Mouse (Mus musculus) left cerebral cortex, adult 2 months (tissue): ENCODE measurements at regions not wholly inside any gene's neighbourhood (a gene's known extent, or its start where the extent isn't known, plus 50 kb on each side); places are given as distances from the start of the nearest gene placed in this dataset.

Experiments
- DNase-seq, 2 experiments: peaks; one replicate each; pipeline ENCODE4 v3.0.0; 2021 to 2022; ENCODE audit warnings: low spot score in 2 of 2, mixed read lengths in 1 of 2; ENCODE audit errors: extremely low spot score in 1 of 2
- H3K27ac ChIP-seq: fragments of 200-600 bp; 2 replicates; pipeline ENCODE4 v1.8.1; 2022
- H3K4me3 ChIP-seq: fragments of 200-600 bp; 2 replicates; pipeline ENCODE4 v1.8.1; 2022
- CTCF ChIP-seq: fragments of 200-600 bp; IDR thresholded peaks from 2 replicates; pipeline ENCODE4 v1.8.1; 2022; ENCODE audit warnings: antibody characterized with exemption, mild to moderate bottlenecking, moderate library complexity
- intact Hi-C: fragments of 180-260 bp; cut with DNase I; formaldehyde crosslinking; loops from one replicate; pipeline ENCODE4 v1.15.1; 2025

GRCm38 (mm10) chr14:72146381-72146780 lies 345.3 kb downstream of the Gm9195 start:
- intact Hi-C loops = no loop called here
- no peak overlapping the region for H3K4me3 ChIP-seq
- no peak for TF ChIP-seq CTCF
- no peak for DNase-seq
- no peak overlapping the region for H3K27ac ChIP-seq

GRCm38 (mm10) chr14:72142883-72143487 lies 348.7 kb downstream of the Gm9195 start:
- peak in 1 of 2 experiments; percentile 12 for DNase-seq
- no peak overlapping the region for H3K27ac ChIP-seq
- H3K4me3 ChIP-seq = no peak overlapping the region
- TF ChIP-seq CTCF = no peak
- intact Hi-C loops = no loop called here

DNA sequence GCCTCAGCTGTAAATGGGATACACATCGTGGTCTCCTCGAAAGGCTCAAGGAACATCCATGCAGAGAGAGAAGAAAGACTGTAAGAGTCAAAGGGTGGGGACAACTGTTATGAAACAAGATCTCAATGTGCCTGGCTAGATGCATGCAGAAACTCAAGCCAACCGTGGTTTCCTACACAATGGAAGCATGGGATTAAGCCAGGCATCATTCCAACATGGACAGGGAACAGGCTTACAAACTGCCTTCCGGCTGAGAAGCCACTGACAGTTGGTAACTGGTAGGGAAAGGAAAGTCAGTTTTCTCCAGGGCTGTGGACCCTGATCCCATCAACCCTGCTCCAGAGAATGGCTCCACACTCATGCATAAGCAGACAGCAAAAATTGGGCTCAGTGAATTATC lies 350.5 kb downstream of the Gm9195 start:
- TF ChIP-seq CTCF = no peak
- no peak for DNase-seq
- intact Hi-C loops = no loop called here
- no peak overlapping the region for H3K4me3 ChIP-seq
- H3K27ac ChIP-seq = no peak overlapping the region

DNA sequence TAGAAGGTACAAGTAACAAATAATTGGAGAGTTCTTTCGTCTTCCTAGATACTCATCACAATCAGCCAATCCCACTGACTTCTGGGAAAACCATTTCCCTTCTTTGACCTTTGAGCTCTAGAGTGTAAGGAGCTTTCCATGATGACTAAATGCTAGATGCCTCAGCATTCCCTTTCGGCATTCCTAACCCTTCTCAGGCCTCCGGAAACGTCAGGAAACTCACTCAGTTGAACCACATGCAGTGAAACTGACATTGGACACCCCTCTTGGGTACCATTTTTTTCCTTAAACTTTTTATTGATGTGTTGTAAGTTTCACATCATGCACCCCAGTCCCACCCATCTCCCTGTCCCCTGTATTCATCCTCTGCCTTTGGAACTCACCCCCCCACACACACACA lies 361.5 kb downstream of the Gm9195 start:
- Histone ChIP-seq H3K27ac (no peak overlapping the region), H3K4me3 (no peak overlapping the region)
- DNase-seq = no peak
- intact Hi-C loops = no loop called here
- TF ChIP-seq CTCF = no peak

- no peak overlapping the region for H3K27ac ChIP-seq
- no peak for DNase-seq
- TF ChIP-seq CTCF = no peak
- intact Hi-C loops = no loop called here
- H3K4me3 ChIP-seq = no peak overlapping the region
Measured at GRCm38 (mm10) chr14:72121786-72122185, 369.9 kb downstream of the Gm9195 start.

- H3K4me3 ChIP-seq = no peak overlapping the region
- TF ChIP-seq CTCF = no peak
- H3K27ac ChIP-seq = no peak overlapping the region
- no peak for DNase-seq
- intact Hi-C loops = no loop called here
Measured at GRCm38 (mm10) chr14:72121006-72121405, 370.6 kb downstream of the Gm9195 start.

GRCm38 (mm10) chr14:72116842-72117241 lies 374.8 kb downstream of the Gm9195 start:
- DNase-seq = peak in 1 of 2 experiments; percentile 8
- Histone ChIP-seq H3K4me3 (no peak overlapping the region), H3K27ac (no peak overlapping the region)
- intact Hi-C loops = no loop called here
- TF ChIP-seq CTCF = no peak

DNA sequence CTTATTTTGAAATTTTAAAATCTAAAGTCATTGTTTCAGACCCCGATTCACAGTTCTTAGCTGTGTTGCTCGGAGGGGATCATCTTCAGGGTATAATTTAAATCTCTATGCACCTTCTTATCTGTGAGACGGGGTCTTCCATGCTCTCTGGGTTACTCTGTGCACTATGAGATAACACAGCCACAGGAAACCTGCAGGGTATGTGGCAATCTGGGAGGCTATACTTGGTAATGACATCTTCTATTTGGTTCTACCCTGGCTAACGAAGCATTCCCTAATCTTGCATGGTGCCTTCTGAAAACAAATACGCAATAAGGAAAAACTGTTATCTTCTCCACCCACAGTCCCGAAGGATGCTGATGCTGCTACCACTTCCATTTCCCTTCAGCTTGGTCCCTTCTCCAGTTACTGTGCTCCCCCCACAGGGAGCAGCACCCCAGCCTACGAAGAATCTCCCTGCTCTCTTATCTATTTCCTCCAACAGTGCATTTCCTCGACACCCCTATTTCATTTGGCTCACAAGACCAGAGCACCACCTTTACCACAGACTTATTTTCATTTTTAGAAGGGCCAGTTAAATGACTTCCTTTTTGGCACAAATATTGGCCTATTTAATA lies 378.2 kb downstream of the Gm9195 start:
- no peak for TF ChIP-seq CTCF
- intact Hi-C loops = no loop called here
- DNase-seq = no peak
- no peak overlapping the region for H3K4me3 ChIP-seq
- no peak overlapping the region for H3K27ac ChIP-seq

- Histone ChIP-seq H3K4me3 (no peak overlapping the region), H3K27ac (no peak overlapping the region)
- no peak for TF ChIP-seq CTCF
- no peak for DNase-seq
- intact Hi-C loops = no loop called here
Measured at GRCm38 (mm10) chr14:72110689-72111088, 380.9 kb downstream of the Gm9195 start.

DNA sequence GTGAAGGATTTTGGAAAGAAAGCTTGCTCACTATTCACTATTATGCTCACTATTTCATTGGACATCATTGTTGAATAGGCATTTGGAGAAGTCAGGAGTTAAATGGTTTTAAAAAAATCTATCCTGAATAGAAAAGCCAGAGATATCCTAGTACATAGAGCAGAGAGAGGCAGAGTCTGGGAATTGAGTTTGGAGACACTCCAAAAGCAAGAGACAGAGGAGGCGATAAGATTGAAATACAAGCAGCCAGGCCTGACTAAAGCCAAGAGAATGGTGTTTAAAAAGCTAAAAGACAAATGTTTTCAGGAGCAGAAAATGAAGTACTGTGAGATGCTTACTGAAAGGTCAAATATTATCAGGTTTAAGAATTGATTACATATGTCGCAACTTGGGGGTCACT lies 400.1 kb downstream of the Gm9195 start:
- Histone ChIP-seq H3K4me3 (no peak overlapping the region), H3K27ac (no peak overlapping the region)
- TF ChIP-seq CTCF = no peak
- DNase-seq = no peak
- intact Hi-C loops = no loop called here

DNA sequence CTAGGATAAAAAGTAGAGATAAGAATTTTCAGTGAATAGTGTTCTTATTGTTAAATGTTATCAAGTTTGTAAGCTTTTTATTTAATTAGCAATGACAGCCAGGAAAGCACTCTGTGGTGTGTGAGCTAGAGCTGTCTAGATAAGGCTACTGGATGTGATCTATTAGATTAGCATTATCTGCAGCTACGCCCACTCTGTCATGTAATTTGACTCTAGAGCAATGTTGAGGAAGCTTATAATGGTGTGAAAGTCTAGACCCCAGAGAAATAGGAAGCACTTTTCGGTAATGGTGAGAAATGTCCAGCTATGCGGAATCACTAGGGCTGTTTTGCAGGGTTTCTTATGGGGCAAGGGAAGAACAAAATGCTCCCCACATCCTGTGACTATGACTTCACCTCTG lies 410.2 kb downstream of the Gm9195 start:
- Histone ChIP-seq H3K27ac (no peak overlapping the region), H3K4me3 (no peak overlapping the region)
- no peak for DNase-seq
- intact Hi-C loops = no loop called here
- TF ChIP-seq CTCF = no peak

GRCm38 (mm10) chr14:72064111-72064812 lies 427.4 kb downstream of the Gm9195 start:
- no peak overlapping the region for H3K4me3 ChIP-seq
- peak; percentile 19 to 43 for DNase-seq
- H3K27ac ChIP-seq = peak overlapping the region; percentile 78
- intact Hi-C loops = loop anchor here (1.0 to 5.0 kb wide), 2 partner anchors 174 to 337 kb away; no protein-coding TSS in a partner anchor
- no peak for TF ChIP-seq CTCF
